Mouse (Mus musculus): ENCODE measurements around the gene Hoxd9. TPM values are rescaled to one million over a fixed set of nuclear protein-coding genes. Genes with fewer than 3 reads are reported as not detected.
A peak's percentile ranks its signal among the peaks of the same experiment; 100 is the strongest.

Hoxd9 gene
- total and polyA plus RNA-seq, 2 experiments from 2014 or later: 0.12 to 0.84 TPM

GRCm38 (mm10) chr2:74679980-74680379 lies 17.5 kb upstream of the Hoxd9 start:
- under 1% methylated on average over 23 of the region's 23 CpGs for WGBS
- H3K27ac ChIP-seq (ENCODE audit: low read depth): no peak overlapping the region
- H3K4me1 ChIP-seq (ENCODE audit: control insufficient read depth, insufficient read depth): peaks cover 9% of the 10 kb centered on the region; the same call in 1 of the 2 replicates
- DNase-seq (ENCODE audit: low spot score) (no peak), ATAC-seq (ENCODE audit: insufficient read depth, low read depth) (no peak)
- H3K9ac ChIP-seq (replicated peaks; ENCODE audit: low read depth, low read length): no peak overlapping the region
- TF ChIP-seq EP300 (IDR thresholded peaks at IDR 0.05; ENCODE audit: low read depth) (no peak), CTCF (IDR thresholded peaks at IDR 0.05; ENCODE audit: low read depth) (no peak)
- no peak overlapping the region for H3K4me2 ChIP-seq (ENCODE audit: low read depth, low read length)
- H3K36me3 ChIP-seq (replicated peaks; ENCODE audit: control insufficient read depth, insufficient read depth, low read length): no peaks in the 10 kb centered on the region
- H3K4me3 ChIP-seq (ENCODE audit: low read depth, low read length): peak overlapping the region; percentile 12; the same call in 1 of the 2 replicates
- H3K27me3 ChIP-seq (ENCODE audit: control insufficient read depth, insufficient read depth, low read length): peaks cover 100% of the 10 kb centered on the region
- no peaks in the 10 kb centered on the region for H3K9me3 ChIP-seq (replicated peaks; ENCODE audit: control insufficient read depth, low read length)

- peaks cover 9% of the 10 kb centered on the region; the same call in 1 of the 2 replicates for H3K4me1 ChIP-seq (ENCODE audit: control insufficient read depth, insufficient read depth)
- H3K4me2 ChIP-seq (ENCODE audit: low read depth, low read length): no peak overlapping the region
- WGBS: 3% methylated on average over 21 of the region's 21 CpGs
- no peak overlapping the region for H3K9ac ChIP-seq (replicated peaks; ENCODE audit: low read depth, low read length)
- H3K36me3 ChIP-seq (replicated peaks; ENCODE audit: control insufficient read depth, insufficient read depth, low read length): no peaks in the 10 kb centered on the region
- ATAC-seq (ENCODE audit: insufficient read depth, low read depth) (no peak), DNase-seq (ENCODE audit: low spot score) (no peak)
- H3K27me3 ChIP-seq (ENCODE audit: control insufficient read depth, insufficient read depth, low read length): peaks cover 100% of the 10 kb centered on the region
- no peaks in the 10 kb centered on the region for H3K9me3 ChIP-seq (replicated peaks; ENCODE audit: control insufficient read depth, low read length)
- TF ChIP-seq CTCF (IDR thresholded peaks at IDR 0.05; ENCODE audit: low read depth) (no peak), EP300 (IDR thresholded peaks at IDR 0.05; ENCODE audit: low read depth) (no peak)
- H3K4me3 ChIP-seq (ENCODE audit: low read depth, low read length): no peak overlapping the region
- H3K27ac ChIP-seq (ENCODE audit: low read depth): no peak overlapping the region
These were observed 16.7 kb upstream of the Hoxd9 start for GRCm38 (mm10) chr2:74680561-74681398.

DNA sequence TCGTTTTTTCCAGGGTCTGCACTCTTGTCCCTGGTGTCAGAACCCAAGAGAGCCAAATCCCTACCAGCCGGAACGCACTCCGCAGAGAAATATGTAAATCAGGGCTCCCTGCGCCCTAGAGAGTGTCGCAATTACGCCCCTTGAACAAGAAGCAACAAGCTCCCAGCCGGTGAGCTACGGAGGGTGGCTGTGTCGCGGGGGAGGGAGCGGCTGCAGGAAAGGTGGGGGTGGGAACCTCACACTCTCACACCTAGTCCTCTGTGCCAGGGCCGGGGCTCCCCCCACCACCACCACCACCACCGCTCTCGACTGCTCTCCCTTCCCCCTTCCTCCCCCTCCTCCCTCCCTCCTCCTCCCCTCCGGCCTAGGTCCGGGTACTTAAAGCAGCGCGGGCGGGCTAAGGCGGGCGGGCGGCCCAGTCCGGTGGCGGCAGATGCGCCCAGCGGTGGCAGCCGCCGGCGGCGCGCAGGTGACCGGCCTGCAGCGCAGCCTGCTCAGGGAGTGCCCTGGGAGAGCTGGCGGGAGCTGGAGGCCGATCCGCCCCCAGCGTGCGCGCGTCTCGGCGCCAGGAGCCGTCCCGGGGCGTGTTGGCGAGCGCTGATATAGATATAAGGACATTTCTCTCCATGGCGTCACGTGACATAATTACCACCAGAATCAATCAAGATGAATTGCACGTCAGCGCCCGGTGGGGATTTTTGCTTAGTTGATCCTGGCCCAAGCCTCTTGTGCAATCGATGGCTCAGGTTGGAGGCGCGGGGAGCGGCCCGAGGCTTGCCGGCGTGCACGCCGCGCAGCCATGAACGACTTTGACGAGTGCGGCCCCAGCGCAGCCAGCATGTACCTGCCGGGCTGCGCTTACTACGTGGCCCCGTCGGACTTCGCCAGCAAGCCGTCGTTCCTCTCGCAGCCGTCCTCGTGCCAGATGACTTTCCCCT lies 15.7 kb upstream of the Hoxd9 start:
- H3K9ac ChIP-seq (replicated peaks; ENCODE audit: low read depth, low read length): no peak overlapping the region
- no peak for DNase-seq (ENCODE audit: low spot score)
- H3K4me2 ChIP-seq (ENCODE audit: low read depth, low read length): peak overlapping the region; percentile 33
- under 1% methylated on average over 78 of the region's 78 CpGs for WGBS
- no peak for ATAC-seq (ENCODE audit: insufficient read depth, low read depth)
- no peak overlapping the region for H3K27ac ChIP-seq (ENCODE audit: low read depth)
- H3K27me3 ChIP-seq (ENCODE audit: control insufficient read depth, insufficient read depth, low read length): peaks cover 99% of the 10 kb centered on the region
- no peaks in the 10 kb centered on the region for H3K9me3 ChIP-seq (replicated peaks; ENCODE audit: control insufficient read depth, low read length)
- peak overlapping the region; percentile 36 for H3K4me3 ChIP-seq (ENCODE audit: low read depth, low read length)
- no peaks in the 10 kb centered on the region for H3K36me3 ChIP-seq (replicated peaks; ENCODE audit: control insufficient read depth, insufficient read depth, low read length)
- TF ChIP-seq CTCF (IDR thresholded peaks at IDR 0.05; ENCODE audit: low read depth) (no peak), EP300 (IDR thresholded peaks at IDR 0.05; ENCODE audit: low read depth) (no peak)
- H3K4me1 ChIP-seq (ENCODE audit: control insufficient read depth, insufficient read depth): peaks cover 9% of the 10 kb centered on the region; the same call in 1 of the 2 replicates

DNA sequence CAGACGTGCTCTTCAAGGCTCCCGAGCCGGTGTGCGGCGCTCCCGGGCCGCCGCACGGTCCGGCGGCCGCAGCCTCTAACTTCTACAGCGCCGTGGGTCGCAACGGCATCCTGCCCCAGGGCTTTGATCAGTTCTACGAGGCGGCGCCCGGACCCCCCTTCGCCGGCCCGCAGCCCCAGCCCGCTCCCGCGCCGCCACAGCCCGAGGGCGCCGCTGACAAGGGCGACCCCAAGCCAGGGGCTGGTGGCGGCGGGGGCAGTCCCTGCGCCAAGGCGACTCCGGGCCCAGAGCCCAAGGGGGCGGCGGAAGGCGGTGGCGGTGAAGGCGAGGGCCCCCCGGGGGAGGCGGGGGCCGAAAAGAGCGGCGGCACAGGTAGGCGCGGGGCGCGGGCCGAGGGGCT lies 14.7 kb upstream of the Hoxd9 start:
- DNase-seq (ENCODE audit: low spot score) (no peak), ATAC-seq (ENCODE audit: insufficient read depth, low read depth) (no peak)
- peak overlapping the region; percentile 36 for H3K4me3 ChIP-seq (ENCODE audit: low read depth, low read length)
- no peak for TF ChIP-seq CTCF (IDR thresholded peaks at IDR 0.05; ENCODE audit: low read depth)
- TF ChIP-seq EP300 (IDR thresholded peaks at IDR 0.05; ENCODE audit: low read depth): no peak
- H3K4me1 ChIP-seq (ENCODE audit: control insufficient read depth, insufficient read depth): peaks cover 9% of the 10 kb centered on the region; the same call in 1 of the 2 replicates
- WGBS: 1% methylated on average over 45 of the region's 51 CpGs
- H3K9me3 ChIP-seq (replicated peaks; ENCODE audit: control insufficient read depth, low read length): no peaks in the 10 kb centered on the region
- peak overlapping the region; percentile 33 for H3K4me2 ChIP-seq (ENCODE audit: low read depth, low read length)
- H3K27me3 ChIP-seq (ENCODE audit: control insufficient read depth, insufficient read depth, low read length): peaks cover 99% of the 10 kb centered on the region
- no peak overlapping the region for H3K27ac ChIP-seq (ENCODE audit: low read depth)
- H3K9ac ChIP-seq (replicated peaks; ENCODE audit: low read depth, low read length): no peak overlapping the region
- H3K36me3 ChIP-seq (replicated peaks; ENCODE audit: control insufficient read depth, insufficient read depth, low read length): no peaks in the 10 kb centered on the region

DNA sequence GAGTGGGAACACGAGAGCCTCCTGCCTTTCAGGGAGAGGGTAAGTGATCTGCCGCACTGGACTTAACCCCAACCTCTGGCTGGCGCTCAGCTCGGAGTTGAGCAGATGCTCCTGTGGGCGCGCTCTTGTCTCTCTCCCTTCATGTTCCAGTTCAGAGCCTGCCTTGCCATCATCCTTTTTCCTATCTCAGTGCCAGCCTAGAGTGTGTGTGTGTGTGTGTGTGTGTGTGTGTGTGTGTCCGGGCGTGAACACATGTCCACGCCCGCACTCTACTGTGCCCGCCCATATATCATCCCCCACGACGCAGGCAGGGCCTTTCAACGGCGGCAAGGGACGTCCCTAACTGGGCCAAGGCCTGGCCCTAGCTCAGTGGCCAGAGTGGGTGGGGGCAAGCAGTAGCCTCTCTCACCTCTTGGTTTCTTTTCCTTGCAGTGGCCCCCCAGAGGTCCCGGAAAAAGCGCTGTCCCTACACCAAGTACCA lies 14.0 kb upstream of the Hoxd9 start:
- peaks cover 9% of the 10 kb centered on the region; the same call in 1 of the 2 replicates for H3K4me1 ChIP-seq (ENCODE audit: control insufficient read depth, insufficient read depth)
- no peak for DNase-seq (ENCODE audit: low spot score)
- 3% methylated on average over 18 of the region's 18 CpGs for WGBS
- no peak overlapping the region for H3K4me2 ChIP-seq (ENCODE audit: low read depth, low read length)
- H3K9ac ChIP-seq (replicated peaks; ENCODE audit: low read depth, low read length): no peak overlapping the region
- H3K4me3 ChIP-seq (ENCODE audit: low read depth, low read length): no peak overlapping the region
- no peaks in the 10 kb centered on the region for H3K9me3 ChIP-seq (replicated peaks; ENCODE audit: control insufficient read depth, low read length)
- H3K27me3 ChIP-seq (ENCODE audit: control insufficient read depth, insufficient read depth, low read length): peaks cover 99% of the 10 kb centered on the region
- TF ChIP-seq CTCF (IDR thresholded peaks at IDR 0.05; ENCODE audit: low read depth) (no peak), EP300 (IDR thresholded peaks at IDR 0.05; ENCODE audit: low read depth) (no peak)
- no peak; the same call in 1 of the 2 replicates for ATAC-seq (ENCODE audit: insufficient read depth, low read depth)
- H3K27ac ChIP-seq (ENCODE audit: low read depth): no peak overlapping the region
- no peaks in the 10 kb centered on the region for H3K36me3 ChIP-seq (replicated peaks; ENCODE audit: control insufficient read depth, insufficient read depth, low read length)

Data from heart, postnatal 0 days (tissue).